Mouse (Mus musculus): ENCODE measurements around the gene Ubl7.

Ubl7 gene

DNA sequence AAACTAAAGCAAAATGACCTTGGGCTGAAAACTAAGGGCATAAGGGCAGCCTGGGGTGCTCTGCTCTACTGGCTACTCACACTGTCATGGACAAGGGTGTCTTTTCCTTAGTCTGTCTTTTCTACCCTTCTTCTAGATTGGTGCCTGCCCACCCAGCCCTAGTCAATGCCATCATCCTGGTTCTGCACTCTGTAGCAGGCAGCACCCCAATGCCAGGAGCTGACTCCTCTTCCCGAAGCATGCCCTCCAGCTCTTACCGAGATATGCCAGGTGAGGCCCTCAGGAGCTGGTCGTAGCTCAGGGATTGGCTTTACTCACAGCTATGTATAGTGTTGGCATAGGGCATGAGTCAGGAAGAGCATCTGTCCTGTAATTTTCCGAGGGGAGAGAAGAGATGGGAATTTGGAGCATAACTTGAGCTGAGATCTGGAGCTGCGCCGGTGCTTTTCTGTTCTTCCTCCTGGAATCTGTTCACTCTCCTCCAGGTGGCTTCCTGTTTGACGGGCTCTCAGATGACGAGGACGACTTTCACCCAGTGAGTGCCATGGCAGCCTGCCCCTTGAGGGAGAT, 10.8 kb downstream of the Ubl7 start:
- DNase-seq = no peak

DNA sequence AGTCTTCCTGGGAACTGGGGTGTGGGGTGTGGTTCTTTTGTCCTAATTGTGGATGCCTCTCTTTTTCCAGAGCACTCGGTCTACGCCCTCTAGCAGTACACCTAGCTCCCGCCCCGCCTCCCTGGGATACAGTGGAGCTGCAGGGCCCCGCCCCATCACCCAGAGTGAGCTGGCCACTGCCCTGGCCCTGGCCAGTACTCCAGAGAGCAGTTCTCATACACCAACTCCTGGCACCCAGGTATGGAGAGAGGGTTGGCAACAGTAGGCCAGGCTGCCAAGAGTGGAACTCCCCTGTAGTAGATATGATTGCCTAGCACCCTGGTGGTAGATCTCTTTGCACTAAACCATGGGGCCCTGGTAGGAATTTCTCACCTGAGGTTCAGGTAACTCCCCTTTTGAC, 11.6 kb downstream of the Ubl7 start:
- DNase-seq = no peak

DNA sequence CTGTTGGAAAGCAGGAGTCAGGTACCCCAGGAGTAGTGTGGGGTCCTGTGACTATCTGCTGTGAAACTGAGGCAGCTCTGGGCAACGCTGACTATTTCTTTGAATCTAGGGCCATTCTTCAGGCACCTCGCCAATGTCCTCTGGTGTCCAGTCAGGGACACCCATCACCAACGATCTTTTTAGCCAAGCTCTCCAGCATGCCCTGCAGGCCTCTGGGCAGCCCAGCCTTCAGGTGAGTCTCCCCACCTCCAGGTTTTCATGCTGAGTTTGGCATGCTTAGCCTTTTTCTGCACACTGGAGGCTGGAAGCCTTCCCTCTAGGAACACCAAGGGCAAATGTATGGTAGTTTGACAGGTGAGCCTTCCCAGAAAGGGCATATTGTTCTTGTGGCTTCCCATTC, 12.3 kb downstream of the Ubl7 start:
- no peak for DNase-seq

DNA sequence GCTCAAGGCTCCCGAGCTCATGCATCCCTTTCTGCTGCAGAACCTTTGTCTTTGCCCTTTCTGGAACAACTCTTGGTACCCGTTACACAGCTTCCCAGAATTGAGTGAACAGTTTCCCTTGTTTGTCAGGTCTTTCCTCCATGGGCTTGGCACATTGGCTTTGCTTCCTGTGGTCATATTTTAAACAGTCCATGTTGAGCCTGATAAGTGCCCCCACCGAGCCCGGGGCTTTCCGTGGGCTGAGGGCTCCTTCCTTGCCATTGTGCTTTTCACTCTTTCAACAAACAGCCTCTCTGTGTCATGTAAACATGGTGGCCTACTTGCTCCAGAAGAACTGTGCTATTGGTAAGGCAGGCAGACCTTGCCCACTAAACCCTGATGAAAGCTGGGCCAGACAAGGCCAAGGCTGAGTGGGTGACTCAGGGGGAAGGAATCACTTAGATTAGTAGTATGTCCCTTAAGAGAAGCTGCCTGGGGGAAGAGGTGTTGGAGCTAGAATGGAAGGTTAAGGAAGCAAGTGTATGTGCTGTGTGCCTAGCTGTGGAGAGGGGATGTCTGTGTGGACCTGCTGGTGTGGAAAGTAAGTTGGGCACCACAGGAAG, 20.5 kb downstream of the Ubl7 start:
- DNase-seq = no peak

DNA sequence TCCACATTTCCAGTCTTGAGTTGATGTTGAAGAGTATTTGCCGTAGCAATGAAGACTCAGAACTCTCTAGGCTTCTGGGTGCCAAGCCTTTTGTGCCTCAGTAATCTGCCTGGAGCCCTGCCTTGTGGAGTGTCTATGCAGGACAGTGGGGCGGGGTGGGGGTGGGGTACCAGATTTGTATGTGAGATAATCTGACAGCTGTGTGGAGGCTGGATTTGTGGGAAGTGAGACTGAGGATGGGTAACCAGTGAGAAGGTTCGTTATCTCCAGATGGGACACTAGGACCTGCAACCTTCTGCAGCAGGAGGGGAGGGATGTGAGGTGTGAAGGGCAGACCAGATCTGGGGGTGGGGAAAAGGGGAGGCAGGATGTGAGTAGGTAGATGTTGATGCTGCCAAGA, 21.5 kb downstream of the Ubl7 start:
- no peak for DNase-seq

DNA sequence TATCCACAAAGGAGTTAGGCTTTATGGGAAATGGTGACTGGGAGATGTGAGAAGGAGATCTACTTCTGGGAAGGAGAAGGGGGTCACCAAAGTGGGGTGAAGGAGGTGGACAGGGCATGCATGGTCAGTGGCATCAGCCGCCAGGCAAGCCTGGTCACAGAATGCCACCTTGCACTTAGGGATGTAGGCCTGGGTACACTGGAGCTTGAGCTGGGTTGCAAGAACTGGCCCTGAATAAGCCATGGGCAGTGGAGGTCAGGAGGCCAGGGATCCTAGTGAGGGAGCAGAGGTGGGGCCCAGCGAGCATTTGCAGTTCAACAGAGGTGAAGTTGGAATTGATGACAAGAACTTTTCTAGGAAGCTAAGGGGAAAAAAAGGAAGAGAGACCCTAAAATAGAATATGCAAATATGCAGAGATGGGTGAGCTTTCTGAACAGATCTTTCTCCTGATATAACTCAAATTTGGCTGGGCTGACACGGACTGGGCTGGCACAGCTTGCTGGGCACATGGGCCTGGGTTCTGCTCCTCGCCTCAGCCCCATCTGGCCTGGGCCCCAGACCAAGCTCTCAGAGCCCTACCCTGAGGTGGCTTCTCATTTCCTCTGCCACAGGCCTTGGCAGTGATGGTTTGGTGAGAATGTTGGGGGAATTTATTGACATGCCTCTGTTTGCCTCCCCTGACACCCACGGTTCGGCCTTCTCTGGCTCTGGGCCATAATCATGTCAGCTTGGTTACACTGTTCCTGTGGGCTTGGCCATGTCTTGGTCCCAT, 22.2 kb downstream of the Ubl7 start:
- DNase-seq = no peak

DNA sequence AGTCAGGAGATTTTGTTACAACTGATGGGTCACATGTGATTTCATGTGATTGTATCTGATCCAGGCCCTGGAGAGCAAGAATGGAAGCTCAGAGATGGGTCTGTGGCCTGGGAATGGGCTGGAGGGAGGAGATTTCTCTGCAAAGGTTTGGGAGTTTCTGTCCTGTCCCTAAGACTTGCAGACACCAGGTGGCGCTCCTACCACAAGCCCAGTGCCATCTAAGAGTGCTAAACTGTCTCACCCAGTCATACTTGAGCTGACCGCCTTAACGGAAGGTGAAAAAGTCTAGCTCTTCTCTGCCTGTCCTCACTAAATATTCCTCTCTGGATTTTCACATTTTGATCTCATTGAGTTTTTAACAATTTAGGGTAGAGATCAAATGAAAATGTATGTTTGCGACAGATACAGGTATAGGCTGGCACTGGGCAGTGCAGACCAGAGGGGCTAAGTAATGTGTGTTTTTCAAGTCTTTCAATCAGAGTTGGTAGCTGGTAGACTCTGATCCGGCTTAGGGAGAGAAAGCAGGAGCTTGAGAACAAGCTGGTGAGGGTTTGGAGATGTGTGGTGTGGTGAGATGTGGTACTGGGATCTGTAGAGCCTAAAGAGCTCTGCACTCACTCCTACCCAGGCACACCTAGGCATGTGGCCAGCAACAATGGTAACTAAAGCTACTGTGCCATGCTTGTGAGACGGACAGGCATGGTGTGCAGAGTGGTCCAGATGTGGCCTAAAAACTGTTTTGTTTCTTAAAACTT, 25.1 kb downstream of the Ubl7 start:
- DNase-seq = peak; percentile 87

DNA sequence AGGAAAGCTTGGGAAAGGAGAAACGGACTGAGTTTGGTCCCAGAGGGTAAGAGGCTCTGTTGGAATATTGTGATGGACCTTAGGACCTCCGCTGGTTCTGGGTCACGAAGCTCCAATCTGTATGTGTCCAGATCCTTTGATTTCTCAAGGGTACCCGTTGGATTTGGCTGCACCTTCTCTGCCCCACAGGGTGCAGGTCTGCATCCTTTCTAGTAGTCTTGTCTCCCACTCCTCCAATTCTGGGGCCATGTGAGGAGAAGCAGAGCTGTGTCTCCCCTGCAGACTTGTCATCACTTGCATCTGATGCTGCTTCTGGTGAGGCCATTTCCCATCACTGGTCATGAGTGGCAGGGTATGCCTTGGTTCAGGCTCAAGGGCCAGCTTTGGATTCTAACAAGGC, 26.4 kb downstream of the Ubl7 start:
- DNase-seq = no peak

DNA sequence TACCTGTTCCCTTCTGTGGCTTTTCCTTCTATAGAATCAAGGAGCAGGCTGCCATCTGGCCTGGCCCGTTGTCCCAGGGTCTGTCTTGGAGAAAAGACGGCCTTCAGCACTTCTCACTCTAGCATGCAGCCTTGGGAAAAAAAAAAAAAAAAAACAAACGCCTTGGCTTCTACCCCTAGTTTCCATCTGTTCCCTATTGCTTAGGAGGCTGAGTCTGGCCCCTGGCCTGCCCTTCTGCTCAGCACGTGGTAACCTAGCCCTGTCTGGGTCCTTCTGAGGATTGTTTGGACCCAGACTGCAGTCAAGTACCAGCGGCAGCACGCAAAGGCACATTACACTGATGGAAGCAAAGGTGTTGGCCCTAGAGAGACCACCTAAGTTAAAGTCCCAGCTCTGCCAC, 26.9 kb downstream of the Ubl7 start:
- no peak for DNase-seq

DNA sequence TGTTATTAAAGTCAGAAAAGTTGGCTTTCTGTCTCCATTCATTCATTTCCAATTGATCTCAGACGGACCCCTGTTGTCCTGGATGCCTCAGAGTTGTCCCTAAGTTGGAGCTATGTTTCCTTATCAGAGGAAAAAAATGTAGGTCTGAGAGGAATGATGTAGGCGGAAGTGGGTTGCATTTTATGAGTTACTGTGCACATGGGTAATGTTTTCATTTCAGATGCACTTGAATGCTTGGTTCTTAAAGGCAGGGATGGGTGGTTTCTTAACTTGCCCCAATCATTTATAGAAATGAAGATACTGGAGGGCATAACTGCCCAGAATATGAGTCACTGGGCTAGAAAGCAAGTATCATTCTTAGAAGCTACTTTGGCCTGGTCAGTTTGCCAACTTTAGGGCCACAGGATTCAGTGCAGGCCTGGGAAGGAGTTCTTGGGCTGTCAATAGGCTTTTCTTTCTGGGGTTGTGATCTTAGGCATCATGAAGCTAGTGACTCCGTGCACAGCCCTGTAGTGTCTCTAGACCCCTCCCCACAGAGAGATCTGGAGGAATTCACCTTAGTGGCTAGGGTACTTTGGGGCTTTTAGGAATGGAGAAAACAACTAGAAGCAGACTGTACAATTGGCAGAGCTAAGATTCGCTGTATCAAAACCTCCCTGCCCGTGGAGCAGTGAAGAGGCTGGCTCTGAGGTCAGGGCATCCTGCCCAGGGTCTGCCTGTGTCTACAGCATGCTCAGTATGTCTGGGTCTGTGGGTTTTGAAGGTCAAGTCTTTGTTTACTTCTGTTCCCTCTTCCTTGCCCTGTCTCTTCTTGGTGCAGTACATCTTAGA, 27.7 kb downstream of the Ubl7 start:
- no peak for DNase-seq

DNA sequence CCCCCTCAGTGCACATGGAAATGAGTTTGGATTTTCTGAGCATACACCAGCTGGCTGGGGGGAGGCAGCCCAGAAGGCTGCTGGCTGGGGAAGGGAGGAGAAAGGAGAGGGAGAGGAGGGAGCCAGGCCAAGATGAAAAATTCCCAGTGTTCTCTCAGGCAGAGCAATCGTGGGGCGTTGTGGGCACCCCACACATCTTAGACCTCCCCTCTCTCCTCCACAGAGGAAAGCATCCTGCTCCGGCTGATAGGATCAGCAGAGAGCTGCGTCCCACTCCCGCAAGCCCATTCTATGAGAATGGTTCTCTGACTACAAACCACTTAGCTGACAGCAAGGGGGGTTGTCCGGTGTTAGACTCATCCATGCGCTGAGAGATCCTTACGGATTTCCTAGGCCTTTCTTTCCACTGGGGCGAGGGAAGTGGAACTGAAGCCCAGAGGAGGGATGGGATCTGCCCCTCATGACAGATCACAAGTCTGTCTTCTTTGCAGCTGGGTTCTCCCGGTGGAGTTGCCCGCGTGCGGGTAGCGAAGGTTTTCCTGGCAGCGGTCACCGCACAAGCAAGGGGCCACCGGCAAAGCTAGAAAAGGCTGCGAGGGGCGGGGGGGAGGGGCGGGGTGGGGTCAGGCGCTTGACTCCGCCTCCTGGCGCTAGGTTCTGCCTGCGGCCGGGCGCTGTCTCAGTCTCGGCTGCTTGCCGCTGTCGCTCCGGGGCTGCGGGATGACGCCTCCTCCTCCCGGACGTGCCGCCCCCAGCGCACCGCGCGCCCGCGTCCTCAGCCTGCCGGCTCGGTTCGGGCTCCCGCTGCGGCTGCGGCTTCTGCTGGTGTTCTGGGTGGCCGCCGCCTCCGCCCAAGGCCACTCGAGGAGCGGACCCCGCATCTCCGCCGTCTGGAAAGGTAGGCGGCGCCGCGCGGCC, 28.9 kb downstream of the Ubl7 start, which contains the start of gene Sema7a:
Gene Sema7a (plus strand): TSS at position 682 of the 918 bp plus-strand sequence.
- DNase-seq = peak; percentile 49

DNA sequence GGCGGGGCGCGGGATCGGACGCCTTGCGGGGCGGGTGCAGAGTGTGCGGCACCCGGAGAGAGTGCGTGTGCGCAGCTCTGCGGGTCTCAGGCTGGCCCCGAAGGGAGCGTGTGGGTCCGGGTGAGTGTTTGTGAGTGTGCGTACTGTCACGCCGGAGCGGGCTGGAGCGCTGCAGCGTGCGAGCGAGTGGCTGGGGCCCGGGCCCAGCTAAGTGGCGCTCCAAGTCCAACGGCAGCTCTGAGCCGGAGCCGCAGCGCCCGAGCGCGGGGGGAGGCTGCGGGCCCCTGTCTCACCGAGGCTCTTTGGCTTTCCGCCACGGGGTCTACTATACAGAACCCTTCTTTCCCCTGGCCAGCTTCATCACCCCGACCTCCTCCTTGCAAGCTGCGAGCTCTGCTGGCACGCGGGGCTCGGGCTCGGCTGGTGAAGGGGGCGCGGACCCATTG, 29.6 kb downstream of the Ubl7 start:
- DNase-seq = no peak

DNA sequence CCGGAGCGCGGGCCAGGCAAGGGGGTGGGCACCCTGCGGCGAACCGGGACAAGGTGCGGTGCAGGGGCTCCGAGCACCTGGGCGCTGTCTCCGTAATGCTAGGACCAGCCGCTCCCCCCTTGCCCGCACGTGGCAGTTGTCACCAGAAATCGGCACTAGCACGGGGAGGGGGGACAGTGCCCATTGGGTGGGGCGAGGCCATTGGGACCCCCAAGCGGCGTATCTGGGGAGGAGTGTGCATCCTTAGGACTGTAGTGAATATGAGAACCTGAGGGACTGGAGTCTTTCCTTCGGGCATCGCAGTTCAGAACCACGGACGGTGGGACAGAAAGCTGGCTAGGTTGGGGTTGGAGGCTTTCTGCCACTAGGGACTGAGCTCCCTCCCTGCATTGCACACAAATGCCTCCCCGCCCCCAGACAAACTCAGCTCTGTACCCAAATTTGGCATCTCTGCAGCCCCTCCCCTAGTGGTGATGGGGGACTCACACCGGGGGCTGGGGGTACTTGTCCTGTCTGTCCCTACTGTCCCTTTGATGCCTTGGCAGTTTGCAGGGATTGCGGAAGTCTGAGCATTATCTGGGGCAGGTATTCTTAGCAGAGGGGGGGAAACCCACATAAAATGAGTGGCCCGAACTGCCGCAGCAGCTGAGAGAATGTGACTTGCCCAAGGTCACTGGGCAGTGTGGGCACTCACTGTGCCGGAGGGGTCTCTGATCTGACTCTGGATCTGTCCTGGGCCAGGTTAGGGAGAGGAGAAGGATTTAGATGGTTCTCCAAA, 30.3 kb downstream of the Ubl7 start:
- no peak for DNase-seq

DNA sequence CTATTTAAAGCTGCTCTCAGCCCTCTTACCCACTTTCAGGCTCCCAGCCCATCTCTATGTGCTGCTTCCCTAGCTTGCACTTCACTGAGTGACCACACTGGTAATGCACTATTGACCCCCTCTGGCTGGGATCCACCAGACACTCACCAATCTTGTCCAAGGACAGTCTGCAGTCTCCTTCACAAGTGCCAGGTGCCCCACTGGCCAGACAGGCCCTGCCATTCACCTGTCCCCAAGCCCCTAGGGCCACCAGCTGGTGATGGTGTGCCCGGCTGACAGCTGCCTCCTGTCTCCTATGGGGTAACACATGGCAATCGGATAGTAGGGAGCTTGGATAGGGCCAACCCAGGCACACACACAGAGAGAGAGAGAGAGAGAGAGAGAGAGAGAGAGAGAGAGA, 31.3 kb downstream of the Ubl7 start:
- no peak for DNase-seq

DNA sequence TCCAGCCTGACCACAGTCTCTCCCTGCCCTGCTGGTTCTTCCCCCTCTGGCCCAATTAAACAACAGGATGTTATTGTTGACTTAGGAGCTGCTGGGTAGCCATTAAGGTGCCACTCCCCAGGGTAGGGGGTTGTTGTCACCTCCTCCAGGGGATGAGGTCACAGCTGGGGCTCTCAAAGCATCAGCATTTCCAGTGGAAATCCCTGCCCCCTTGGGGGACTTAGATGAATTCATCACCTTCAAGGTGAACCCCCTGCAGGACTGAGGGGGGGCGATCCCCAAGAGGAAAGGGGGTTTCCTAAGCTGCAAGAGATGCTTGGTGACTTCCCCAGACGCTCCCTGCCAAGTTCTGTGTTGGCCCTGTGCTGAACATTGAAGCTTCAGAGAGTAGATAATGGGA, 32.3 kb downstream of the Ubl7 start:
- no peak for DNase-seq

DNA sequence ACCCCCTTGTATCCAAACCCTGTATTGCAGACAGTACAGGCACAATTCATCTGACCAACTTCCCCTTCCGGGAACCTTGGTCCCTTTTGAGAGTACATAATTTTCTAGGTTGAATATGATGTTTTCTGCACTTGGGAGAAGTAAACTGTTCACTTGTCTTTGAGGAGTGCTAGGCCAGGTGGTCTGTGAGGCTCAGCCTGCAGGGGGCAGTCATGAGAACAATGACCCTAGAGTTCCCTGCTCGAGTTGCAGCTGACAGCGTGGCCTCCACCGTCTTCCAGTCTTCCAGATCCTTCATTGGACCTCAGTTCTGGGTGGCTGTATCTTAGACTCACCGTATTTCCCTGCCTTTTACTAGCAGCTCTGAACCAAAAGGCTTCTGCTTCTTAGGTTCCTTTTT, 33.8 kb downstream of the Ubl7 start:
- DNase-seq = peak; percentile 61

DNA sequence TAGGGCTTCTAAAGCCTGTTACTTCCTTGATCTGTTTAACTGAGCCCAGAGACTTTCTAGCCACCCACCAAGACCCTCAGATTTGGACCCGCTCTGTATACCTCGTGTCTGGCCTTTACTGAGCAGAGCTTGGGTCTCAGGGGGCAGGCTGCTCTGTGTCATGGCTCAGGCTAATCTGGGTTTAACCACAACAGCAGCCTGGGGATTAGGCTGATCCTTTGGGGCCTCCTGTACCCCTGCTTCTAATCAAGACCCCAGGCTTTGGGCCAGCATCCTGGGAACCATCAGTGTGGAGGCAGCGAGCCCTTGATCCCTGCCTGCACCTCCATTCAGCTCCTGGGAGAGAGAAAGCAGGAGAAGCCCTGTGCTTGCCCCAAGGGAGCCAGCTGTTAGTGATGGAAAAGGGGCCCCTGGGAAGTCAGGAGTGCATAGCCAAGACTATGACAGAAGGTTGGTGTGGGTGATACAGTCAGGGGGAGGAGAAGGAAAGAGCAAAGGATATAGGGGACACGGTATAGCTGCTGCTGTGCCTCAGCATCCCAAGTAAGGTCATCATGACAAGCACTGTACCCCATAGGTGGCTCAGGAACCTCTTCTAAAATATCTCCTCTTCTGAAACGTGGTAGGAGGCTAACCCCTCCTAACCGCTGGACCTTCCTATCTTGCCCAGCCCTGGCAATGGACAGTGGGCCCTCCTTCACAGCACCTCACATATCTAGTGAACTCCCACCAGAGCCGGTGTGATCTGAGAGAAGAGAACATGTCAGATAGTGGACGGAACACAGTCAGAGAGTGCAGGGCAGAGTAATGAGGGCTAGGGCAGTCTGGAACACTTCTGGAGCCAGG, 35.2 kb downstream of the Ubl7 start:
- DNase-seq = no peak

DNA sequence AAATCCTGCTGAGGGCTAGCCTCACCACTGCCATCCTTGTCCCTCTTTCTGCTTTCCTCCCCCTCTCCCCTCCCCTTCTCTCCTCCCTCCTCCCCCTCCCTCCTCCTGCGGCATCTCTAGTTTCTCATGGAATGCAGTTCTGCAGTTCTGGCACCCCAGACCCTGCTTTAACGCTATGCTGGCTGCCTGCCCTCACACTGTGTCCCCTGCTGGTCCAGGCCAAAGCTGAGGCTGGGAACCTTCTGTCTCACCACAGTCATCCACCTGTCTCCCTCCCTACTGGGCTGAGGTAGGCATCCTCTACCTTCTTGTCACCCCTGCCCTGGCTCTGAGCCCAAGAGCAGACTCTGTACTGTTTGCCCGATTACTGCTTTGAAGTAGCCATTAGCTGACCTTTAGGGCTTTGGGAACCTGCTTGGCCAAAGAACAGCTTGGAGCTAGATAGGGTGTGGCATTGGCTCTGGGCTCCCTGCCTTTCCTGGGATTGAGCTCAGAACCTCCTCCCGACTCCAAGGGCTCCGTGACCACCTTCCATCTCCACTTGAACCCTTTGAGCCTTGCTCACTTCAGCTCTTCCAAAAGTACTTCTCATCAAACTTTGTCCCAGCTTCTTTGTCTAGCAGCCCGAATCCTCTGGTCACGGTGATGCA, 36.7 kb downstream of the Ubl7 start:
- no peak for DNase-seq

DNA sequence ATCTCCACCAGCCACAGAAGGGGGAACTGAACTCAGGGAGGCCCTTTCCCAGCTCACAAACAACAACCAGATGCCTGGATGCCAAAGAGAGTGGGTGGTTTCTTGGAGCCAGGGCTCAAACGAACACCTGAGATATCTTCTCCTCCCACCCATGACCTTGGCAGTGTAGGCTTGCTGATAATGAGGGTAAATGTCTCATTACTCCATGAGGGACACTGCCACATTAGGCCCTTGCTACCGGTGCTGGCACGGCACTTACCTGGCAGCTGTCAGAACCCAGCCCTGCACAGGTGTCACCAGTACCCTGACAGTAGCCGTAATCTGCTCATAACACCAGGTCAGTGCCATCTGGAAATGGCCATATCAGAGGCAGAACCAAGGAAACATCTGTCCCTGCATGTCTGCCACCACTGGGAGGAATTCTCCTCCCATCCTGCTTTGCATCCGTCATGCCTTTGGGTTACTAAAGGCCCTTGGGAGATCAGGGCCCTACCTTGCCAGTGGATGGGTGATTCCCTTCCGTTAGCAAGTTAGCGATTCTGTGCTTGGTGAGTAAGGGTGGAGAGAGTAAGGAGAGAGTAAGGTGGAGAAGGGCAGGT, 37.7 kb downstream of the Ubl7 start:
- DNase-seq = no peak
